Mouse (Mus musculus) mouse trophoblast stem cell (cell line): ENCODE data around the gene Ambn.
"Not testable (repeated sequence)": the region's sequence is repeated elsewhere in the genome, so short reads cannot be mapped to it uniquely, and the experiment has no call there.

Experiments
- in situ Hi-C, 2 experiments: fragments of 300-500 bp; cut with MseI, MboI; formaldehyde crosslinking; loops; 2 replicates in 1 of 2; 3 replicates in 1 of 2; pipeline ENCODE4 v1.15.1; 2025

Ambn gene

DNA sequence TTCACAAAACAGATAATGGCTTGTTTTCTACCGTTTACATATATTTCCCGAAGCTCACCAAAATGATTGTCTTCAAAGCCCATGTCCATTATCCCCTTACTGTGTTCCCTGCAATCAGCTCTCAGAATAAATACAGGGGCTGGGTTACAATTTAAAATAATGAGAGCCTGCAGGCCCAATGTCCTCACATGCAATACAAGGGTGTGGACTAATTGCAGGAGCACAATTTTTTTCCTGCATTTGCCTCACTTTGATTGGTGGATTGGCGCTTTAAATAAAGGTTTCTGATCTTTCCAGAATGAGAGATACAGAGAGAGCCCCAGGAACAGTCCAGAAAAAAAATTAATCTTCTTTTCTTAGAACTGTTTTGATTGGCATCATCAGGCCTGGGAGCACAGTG lies at the start of gene Ambn:
Gene Ambn, plus strand, starts transcription at position 301 of the 400 bp plus-strand sequence.
- in situ Hi-C loops: no loop called here

DNA sequence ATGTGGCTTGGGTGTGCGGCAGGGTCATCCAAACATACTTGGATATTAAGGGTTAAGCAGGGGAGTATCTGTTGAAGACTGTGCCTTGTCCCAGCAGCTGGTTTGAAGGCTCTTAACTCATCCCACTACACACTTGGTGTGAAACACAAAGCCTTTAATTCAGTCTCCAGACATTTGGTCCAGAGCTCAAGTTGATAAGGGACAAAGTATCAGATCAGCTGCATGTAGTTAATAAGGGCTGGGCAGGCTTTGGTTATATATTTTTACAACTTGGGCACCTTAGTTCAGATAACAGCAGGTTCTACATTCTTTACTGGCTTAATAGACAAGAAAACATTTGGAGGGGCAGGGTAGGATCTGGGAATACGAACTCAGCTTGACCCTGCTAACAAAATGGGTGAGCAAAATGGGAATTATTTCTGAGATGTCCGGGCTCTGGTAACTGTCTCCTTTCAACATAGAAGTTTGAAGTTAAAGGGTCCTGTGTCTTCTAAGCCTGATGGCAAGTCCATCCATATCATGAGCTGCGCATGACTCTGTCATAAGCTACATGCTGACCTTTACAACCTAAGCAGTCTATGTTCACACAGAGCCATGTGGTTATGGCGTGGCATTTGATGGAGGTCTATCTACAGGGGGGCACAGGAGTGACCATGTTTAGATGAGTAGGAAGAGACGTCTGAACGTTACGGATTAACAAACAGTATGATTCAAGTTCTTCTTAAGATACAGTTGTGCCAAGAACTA lies 35.3 kb upstream of the Ambn start:
- in situ Hi-C loops: no loop called here

DNA sequence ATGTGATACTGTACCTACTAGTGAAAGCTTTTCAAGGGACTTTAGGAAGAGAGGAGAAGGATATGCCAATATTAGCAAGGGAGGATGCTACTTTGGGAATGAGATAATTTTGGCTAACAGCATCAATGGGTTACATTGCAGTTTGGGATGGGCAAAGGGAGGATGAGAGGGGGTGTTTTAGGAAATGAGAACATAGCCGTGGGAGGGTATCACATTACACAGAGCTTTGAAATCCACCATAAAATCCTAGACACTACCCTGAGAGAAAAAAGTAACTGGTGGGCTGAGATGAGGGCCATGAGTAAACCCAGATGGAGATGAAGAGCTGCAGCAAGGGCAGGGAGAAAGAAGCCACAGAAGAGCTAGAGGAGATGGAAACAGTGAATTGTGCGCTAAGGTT lies 30.9 kb upstream of the Ambn start:
- in situ Hi-C loops: not testable (repeated sequence)

DNA sequence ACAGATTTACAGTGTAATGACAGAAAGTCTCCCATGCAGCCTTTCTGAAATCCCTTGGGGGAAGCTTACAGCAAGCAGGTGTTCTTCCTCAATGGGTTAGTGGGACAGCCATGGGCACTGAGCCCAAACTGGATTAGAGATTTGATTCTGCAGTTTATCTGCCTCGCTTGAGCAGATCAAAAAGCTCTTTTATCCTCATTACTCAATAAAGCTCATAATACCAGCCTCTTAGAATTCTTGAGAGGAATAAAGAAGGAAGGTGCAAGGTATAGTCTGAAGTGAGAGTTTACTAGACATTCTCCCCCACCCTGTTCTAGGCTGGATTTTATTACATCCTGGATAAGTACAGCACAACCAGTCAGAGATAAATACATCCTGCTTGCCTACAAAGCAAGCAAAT lies 29.0 kb upstream of the Ambn start:
- in situ Hi-C loops: no loop called here

DNA sequence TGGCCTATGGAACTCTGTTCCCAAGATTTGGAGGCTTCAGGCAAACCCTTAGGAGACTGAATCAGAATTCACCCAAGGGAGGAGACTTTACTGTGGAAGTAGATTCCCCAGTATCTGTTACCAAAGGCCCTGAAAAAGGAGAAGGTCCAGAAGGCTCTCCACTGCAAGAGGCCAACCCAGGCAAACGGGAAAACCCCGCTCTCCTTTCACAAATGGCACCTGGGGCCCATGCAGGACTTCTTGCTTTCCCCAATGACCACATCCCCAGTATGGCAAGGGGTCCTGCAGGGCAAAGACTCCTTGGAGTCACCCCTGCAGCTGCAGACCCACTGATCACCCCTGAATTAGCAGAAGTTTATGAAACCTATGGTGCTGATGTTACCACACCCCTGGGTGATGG lies 11.7 kb downstream of the Ambn start:
- in situ Hi-C loops: no loop called here

DNA sequence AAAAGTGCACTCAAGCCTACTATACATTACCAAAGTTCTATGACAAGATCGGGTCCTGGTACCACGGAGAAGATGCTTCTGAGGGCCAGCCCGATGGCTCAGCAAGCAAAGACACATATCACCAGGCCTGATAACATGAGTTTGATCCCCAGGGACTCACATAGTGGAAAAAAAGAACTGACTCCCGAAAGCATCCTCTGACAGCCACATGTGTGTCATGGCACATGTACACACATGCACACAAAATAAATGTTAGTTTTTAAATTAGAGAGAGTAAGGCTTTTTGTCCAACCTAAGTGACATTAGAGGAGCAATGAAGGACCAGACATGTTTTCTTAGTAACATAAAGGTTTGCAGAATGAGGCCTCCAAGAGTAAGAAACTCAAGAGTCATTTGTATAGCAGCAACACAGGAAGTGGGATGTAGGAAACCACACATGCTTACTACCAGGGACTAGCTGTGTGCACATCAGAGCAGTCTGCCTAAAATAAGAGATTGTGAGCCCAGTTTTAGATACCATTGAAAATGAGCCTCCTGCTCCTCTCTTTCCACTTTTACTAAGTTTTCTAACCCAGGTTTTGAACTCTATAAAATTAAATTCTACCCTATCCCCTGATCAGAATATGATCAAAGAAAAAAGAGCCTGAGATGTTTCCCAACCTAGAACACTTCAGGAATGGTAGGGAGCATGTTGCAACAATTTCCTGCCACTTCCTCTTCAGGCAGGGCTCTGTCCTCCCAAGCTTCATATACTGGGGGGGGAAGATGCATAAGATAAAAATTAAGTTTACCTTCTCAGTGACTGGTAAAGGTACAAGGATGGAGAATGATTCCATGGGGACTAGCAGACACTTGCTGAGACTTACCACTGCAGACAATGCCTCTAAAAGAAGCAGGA lies 13.3 kb downstream of the Ambn start:
- in situ Hi-C loops: no loop called here

DNA sequence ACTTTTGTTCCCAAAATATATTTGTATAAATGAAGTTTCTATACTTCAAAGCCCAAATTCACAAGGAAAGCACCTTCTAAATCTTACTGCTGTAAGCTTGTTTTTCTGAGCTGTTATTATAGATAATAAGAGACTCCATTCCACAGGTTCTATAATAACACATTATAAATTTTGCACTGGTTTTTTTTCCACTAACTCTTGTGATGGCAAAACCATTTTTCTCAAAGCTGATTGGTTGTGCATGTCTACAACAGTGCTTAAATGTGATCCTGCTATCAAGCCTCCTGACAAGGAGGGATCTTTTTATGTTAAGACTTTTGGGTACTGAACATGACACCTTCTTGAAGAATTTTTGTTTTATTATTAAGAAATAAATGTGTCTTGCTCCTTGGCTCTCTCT lies 31.9 kb downstream of the Ambn start, which contains the start of gene Enam:
Gene Enam, plus strand, starts transcription at position 301 of the 400 bp plus-strand sequence.
- in situ Hi-C loops: no loop called here

DNA sequence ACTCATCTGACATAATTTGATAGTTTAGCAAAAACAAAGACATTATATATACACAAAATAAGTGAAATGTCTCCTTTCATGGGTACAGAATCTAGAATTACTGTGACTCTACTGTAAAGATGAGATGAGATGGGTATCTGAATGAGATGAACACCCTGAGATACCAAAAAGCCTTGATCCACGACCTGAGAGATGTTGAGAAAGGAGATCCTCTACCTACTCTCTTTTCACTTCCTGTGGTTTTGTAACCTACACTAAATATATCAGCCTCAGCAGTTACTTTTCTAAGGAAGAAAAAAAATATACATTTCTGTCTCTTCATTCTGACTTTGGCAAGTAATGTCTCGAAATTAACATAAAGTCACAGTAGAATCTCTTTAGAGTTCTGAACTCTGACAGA lies 33.2 kb downstream of the Ambn start:
- in situ Hi-C loops: no loop called here

DNA sequence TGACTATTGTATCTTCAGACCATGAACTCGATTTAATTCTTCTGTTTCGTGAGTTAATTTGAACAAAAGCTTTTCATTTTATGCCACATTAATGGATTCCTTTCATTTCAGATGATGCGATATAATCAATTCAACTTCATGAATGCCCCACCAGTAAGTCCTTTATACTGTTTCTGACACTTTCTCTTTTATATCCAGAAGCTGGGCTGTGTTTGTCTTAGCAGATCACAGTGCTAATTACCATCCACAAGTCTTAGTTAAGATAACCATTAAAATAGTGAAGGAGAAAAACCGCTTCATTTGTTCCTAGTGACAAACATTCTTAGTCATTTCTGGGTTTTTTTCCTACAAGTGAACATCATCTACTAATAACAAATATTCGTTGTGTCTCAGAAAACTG lies 35.3 kb downstream of the Ambn start:
- in situ Hi-C loops: no loop called here

DNA sequence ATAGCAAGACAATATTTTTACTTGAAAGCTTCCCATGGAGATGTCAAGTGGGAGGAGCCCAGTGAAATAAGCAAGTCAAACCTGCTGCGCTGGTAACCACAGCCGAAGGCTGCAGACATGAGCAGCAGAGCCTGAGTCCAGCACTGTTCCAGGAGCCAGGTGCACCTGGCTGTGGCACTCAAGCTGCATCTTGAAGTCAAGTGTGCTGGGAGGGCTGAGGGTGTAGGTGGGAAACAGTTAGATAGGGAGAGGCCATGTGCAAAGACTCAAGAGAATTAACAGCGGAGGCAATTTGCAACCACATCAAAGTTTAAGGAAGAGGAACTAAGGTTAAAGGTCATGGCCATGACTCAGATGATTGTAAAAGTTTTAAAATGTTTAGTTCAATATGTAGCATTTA lies 44.0 kb downstream of the Ambn start:
- in situ Hi-C loops: no loop called here

DNA sequence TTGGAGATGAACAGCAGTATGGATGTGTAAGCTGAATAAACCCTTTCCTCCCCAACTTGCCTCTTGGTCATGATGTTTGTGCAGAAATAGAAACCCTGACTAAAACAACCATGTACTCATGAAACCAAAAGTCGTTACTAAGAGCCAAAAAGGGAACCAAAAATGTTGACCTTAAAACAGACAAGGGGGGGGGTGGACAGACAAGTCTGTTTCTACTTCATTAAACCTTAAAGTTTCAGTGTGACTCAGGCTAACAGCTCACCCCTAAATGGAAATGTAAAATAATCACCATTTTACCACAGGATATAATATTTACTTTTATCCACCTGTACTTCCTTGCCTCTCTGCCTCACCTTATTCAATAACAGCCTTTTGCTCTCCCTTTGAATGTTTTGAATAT lies 52.8 kb downstream of the Ambn start:
- in situ Hi-C loops: no loop called here

DNA sequence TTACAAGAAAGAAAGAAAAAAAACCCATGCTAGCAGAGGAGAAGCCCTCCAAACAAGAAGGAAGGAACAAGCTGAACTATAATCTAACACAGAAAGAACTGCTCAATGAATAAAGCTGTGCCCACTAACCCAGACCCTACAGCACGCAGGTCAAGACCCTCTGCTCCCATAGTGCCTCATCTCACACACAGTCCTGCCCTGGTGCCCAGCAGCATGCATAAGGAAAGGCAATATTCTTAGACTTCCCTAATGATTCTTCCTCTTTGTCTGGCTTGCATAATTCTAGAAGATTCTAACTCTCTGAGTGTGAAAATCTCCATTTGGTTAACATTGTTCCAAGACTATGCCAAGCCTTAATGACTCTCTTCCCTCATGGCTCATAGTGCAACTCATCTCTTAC lies 53.2 kb downstream of the Ambn start:
- in situ Hi-C loops: no loop called here
